Mouse (Mus musculus) G1E (cell line): ENCODE measurements around the gene Ppp1r1a. TPM values are rescaled to one million over a fixed set of nuclear protein-coding genes. Genes with fewer than 3 reads are reported as not detected.

Experiments used
- ATAC-seq: 2 replicates; pipeline ENCODE4 v1.8.0; 2016; ENCODE audit warnings: mild to moderate bottlenecking; ENCODE audit not compliant: insufficient number of reproducible peaks, poor library complexity, low FRiP score, severe bottlenecking; ENCODE audit errors: extremely low read depth
- DNase-seq: peaks from one replicate; pipeline ENCODE4 v3.0.0; 2012; ENCODE audit warnings: low spot score
- H3K27me3 ChIP-seq: 2 replicates; pipeline ENCODE4 v1.6.1; 2012; ENCODE audit warnings: mild to moderate bottlenecking, low read length, inconsistent platforms; ENCODE audit not compliant: insufficient read depth
- H3K36me3 ChIP-seq: replicated peaks from 2 replicates; pipeline ENCODE3; 2012; ENCODE audit warnings: mild to moderate bottlenecking, inconsistent platforms
- H3K4me1 ChIP-seq: 2 replicates; pipeline ENCODE4 v1.6.1; 2012; ENCODE audit warnings: low read depth, low read length, inconsistent platforms, mixed read lengths; ENCODE audit not compliant: insufficient read depth
- H3K4me3 ChIP-seq: 2 replicates; pipeline ENCODE4 v1.5.1; 2012; ENCODE audit warnings: low read depth, mild to moderate bottlenecking, inconsistent platforms, low read length, moderate library complexity, mixed read lengths
- H3K9me3 ChIP-seq: replicated peaks from 2 replicates; pipeline ENCODE4 v1.6.1; 2012; ENCODE audit warnings: inconsistent platforms
- CTCF ChIP-seq: IDR thresholded peaks from 2 replicates; pipeline ENCODE4 v1.5.1; 2012; ENCODE audit warnings: low read depth, low read length, inconsistent platforms, mixed read lengths
- GATA1 ChIP-seq: IDR thresholded peaks from 2 replicates; pipeline ENCODE4 v1.6.1; 2012; ENCODE audit warnings: borderline replicate concordance, low read length, inconsistent platforms, mixed read lengths
- GATA2 ChIP-seq: IDR thresholded peaks from 2 replicates; pipeline ENCODE4 v1.6.1; 2012; ENCODE audit warnings: low read depth, low read length, inconsistent platforms, borderline replicate concordance
- POLR2AphosphoS5 ChIP-seq: IDR thresholded peaks from 2 replicates; pipeline ENCODE4 v1.6.1; 2012; ENCODE audit warnings: low read depth, low read length, inconsistent platforms; ENCODE audit not compliant: insufficient replicate concordance
- TAL1 ChIP-seq: conservative IDR thresholded peaks from 2 replicates; pipeline ENCODE4 v1.6.1; 2012; ENCODE audit warnings: low read depth, low read length, inconsistent platforms, mixed read lengths
- polyA plus RNA-seq: library from polyadenylated mRNA; stranded (reverse); fragments of >175 nt; gene quantifications from 2 replicates; pipeline ENCODE4 v1.2.3, GENCODE M21; 2012
- total RNA-seq, 2 experiments: library from RNA; stranded (forward) in 1 of 2; stranded (reverse) in 1 of 2; fragments of 200-1000 nt in 1 of 2; fragments of >200 nt in 1 of 2; fragmentation: Nextera tagmentation in 1 of 2; gene quantifications; 2 replicates each; pipeline ENCODE4 v1.2.3; 2014 to 2017

Gene Ppp1r1a
- total and polyA plus RNA-seq, 3 experiments = not detected

DNA sequence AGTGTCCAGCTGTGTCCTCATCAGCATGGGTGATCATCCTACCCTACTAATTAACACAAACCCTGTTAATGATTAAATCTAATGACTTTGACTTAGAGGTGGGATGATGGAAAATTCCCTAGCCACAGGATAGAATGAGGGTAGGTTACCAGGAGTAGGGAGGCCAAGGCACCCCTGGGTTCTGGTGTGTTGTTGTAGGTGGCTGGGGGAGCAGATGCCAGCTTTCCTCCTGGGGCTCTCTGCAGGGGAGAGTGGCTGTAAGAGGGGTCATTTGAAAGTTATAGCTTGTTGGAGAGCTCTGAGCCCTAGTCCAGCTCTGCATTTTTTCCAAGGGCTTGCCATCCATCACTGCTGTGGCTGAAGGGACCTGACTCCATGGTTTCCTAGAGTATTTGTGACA lies 4.7 kb upstream of the Ppp1r1a start:
- no peak for ATAC-seq
- H3K4me3 ChIP-seq = no peak overlapping the region
- no peaks in the 10 kb centered on the region for H3K9me3 ChIP-seq
- H3K4me1 ChIP-seq = no peaks in the 10 kb centered on the region
- H3K27me3 ChIP-seq = peaks cover 10% of the 10 kb centered on the region
- no peaks in the 10 kb centered on the region for H3K36me3 ChIP-seq
- no peak for TF ChIP-seq GATA1
- TF ChIP-seq CTCF = no peak
- TF ChIP-seq TAL1 = no peak
- TF ChIP-seq GATA2 = no peak
- TF ChIP-seq POLR2AphosphoS5 = no peak
- no peak for DNase-seq

DNA sequence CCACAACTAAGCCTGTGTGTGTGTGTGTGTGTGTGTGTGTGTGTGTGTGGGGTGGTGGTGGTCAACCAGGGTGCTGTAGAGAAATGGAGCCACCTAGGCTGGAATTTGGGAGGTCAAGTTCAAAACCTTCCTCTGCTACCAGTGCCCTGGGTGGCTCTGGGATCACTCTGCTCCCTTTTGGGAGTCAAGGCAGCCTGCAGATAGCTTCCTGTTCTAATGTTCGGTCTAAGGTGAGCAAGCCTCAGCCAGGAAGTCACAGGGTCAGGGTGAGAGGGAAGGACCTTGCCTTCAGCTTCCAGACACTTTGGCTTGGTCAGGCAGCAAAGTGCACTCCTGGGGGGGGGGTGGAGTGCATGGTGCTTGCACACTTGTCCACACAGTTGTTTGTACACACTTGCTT lies 2.8 kb upstream of the Ppp1r1a start:
- TF ChIP-seq GATA2 (no peak), TAL1 (no peak), POLR2AphosphoS5 (no peak), GATA1 (no peak), CTCF (no peak)
- no peak for ATAC-seq
- Histone ChIP-seq H3K4me1 (no peaks in the 10 kb centered on the region), H3K9me3 (no peaks in the 10 kb centered on the region), H3K27me3 (peaks cover 19% of the 10 kb centered on the region), H3K4me3 (no peak overlapping the region), H3K36me3 (no peaks in the 10 kb centered on the region)
- DNase-seq = no peak

DNA sequence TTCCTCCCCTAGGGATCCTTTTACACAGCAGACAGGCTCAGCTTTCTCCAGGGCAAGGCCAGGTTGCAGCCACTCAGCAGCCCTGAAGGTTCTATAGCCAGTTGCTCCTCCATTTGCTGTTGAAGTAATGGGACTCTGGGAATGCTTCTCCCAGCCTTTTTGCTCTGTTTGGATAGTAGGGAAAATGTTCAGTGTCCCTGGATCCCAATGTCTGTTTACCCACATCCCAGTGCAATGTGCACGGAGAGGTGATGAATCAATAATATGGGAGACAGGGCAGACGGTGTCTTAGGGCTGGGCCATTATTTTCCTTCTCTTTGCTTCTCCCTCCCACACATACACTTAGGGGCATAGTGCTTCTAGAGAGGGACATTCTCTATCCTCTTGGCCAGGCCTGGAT lies 1.5 kb upstream of the Ppp1r1a start:
- no peaks in the 10 kb centered on the region for H3K36me3 ChIP-seq
- H3K4me3 ChIP-seq = no peak overlapping the region
- no peak for TF ChIP-seq GATA2
- no peak for TF ChIP-seq GATA1
- TF ChIP-seq CTCF = no peak
- TF ChIP-seq POLR2AphosphoS5 = no peak
- no peak for TF ChIP-seq TAL1
- peaks cover 19% of the 10 kb centered on the region for H3K27me3 ChIP-seq
- no peak for DNase-seq
- H3K4me1 ChIP-seq = no peaks in the 10 kb centered on the region
- ATAC-seq = no peak
- H3K9me3 ChIP-seq = no peaks in the 10 kb centered on the region

DNA sequence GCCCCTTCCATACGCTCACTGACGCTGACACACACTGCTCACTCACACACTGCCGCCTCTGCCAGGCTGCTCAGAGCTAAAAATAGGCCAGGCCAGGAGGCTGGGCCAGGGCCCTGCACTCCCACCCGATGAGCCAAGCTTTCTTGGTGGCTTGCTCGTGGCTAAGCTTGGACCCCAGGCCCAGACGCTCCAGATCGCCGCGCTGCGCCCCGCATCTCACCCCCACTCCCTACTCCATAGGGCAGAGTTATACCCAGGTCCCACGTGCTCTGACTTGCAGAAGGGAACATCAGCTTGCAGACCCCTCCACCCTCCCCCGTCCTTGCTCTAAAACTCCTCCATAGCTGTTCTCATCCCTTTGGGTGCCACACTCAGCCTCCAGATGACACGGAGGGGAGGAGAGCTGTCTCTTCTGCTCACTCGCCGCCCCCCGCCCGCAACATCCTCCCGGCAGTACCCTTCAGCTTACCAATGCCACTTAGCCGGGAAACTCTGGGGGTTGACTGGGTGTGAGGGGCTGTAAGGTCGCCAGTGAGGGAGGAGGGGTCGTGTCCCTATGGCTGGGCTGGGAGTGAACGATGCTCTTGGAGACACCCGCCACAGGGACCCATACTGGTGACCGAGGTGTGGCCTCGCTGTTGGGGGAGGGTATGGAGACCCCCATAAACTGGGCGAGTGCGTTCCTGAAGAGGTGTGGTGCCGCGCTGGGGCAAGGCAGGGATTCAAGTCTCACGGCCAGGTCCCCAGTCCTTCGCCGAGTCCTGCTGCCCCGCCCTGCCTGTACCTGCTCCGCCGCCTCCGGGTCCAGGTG lies 587 bp downstream of the Ppp1r1a start:
- no peaks in the 10 kb centered on the region for H3K4me1 ChIP-seq
- no peaks in the 10 kb centered on the region for H3K36me3 ChIP-seq
- DNase-seq (no peak), ATAC-seq (no peak)
- H3K27me3 ChIP-seq = peaks cover 19% of the 10 kb centered on the region
- TF ChIP-seq TAL1 = no peak
- TF ChIP-seq CTCF = no peak
- no peak for TF ChIP-seq GATA2
- TF ChIP-seq POLR2AphosphoS5 = no peak
- TF ChIP-seq GATA1 = no peak
- no peaks in the 10 kb centered on the region for H3K9me3 ChIP-seq
- no peak overlapping the region for H3K4me3 ChIP-seq

DNA sequence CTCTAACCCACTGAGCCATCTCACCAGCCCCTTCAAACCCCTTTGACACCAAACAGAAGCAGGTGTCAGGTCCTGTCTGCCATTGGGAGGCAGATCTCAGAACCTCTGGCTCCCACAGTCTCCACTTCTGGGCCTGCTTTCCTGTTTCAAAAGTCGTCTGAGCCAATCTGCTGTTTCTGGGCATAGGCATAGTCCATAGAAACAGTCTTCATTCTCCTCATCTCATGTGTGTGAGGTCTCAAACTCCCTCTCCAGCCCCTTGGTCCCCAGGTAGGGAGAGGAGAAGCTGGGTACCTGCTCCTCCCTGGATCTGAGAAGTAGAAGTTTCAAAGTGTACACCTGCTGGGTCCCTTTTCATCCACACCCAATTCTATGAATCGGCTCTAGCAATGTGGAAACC lies 1.3 kb downstream of the Ppp1r1a start:
- no peak for TF ChIP-seq GATA2
- no peak for TF ChIP-seq GATA1
- Histone ChIP-seq H3K36me3 (no peaks in the 10 kb centered on the region), H3K4me1 (no peaks in the 10 kb centered on the region), H3K4me3 (no peak overlapping the region), H3K9me3 (no peaks in the 10 kb centered on the region), H3K27me3 (peaks cover 19% of the 10 kb centered on the region)
- ATAC-seq (no peak), DNase-seq (no peak)

DNA sequence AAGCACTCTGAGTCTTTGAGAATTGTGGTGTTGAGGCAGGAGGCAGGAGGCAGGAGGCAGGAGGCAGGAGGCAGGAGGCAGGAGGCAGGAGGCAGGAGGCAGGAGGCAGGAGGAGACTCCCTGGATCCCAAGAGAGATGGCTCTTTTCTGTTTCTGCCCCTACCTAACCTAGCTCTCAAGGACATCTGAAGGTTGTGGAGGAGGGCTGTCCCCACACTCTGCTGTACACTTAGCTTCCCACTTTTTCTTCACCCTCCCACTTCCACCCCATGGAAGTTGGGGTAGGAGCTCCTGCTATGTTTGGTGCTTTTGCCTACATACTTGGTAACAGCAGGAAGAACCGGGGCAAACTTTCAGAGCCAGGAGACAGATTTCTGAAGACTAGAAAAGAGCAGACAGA lies 2.0 kb downstream of the Ppp1r1a start:
- Histone ChIP-seq H3K36me3 (no peaks in the 10 kb centered on the region), H3K4me1 (no peaks in the 10 kb centered on the region), H3K27me3 (peaks cover 19% of the 10 kb centered on the region), H3K9me3 (no peaks in the 10 kb centered on the region), H3K4me3 (no peak overlapping the region)
- no peak for DNase-seq
- ATAC-seq = no peak
- TF ChIP-seq CTCF = no peak
- no peak for TF ChIP-seq POLR2AphosphoS5
- no peak for TF ChIP-seq TAL1
- no peak for TF ChIP-seq GATA2
- TF ChIP-seq GATA1 = no peak
